Mouse (Mus musculus) small intestine, adult 10 weeks (tissue): ENCODE data around the gene Slc9a6. TPM values are rescaled to one million over a fixed set of nuclear protein-coding genes. Genes with fewer than 3 reads are reported as not detected.

ENCODE experiments used
- polyA plus RNA-seq: library from polyadenylated mRNA; stranded (reverse); fragments of 350-450 nt; fragmentation: Illumina TruSeq; extraction: RNeasy Lipid Tissue Mini Kit (QIAGEN cat#74804); gene quantifications from one replicate; pipeline ENCODE4 v1.2.3, GENCODE M21; 2014; ENCODE audit warnings: low replicate concordance

Gene Slc9a6
- 24.6 TPM for polyA plus RNA-seq

GRCm38 (mm10) chrX:56609623-56610317 lies at the start of gene Slc9a6:
TSS of gene Slc9a6 (plus strand) at chrX:56609757.

GRCm38 (mm10) chrX:56597887-56598640 lies 11.5 kb upstream of the Slc9a6 start, which contains the start of gene Mmgt1:
TSS of gene Mmgt1 (minus strand) at chrX:56598069.

Other genes with a start within 250 kb of the Slc9a6 start
- not detected for gene Smim10l2a, start 235.2 kb upstream of the Slc9a6 start, polyA plus RNA-seq
- not detected for gene Gm2174, start 161.8 kb upstream of the Slc9a6 start, polyA plus RNA-seq
- gene Ints6l, start 154.9 kb upstream of the Slc9a6 start, polyA plus RNA-seq, result 36.9 TPM
- not detected for gene Gm10477, start 85.0 kb upstream of the Slc9a6 start, polyA plus RNA-seq
- not detected for gene Gm648, start 60.2 kb upstream of the Slc9a6 start, polyA plus RNA-seq
- gene Mmgt1, start 11.7 kb upstream of the Slc9a6 start, polyA plus RNA-seq, result 82.1 TPM
- gene Fhl1, start 122.0 kb downstream of the Slc9a6 start, polyA plus RNA-seq, result 68.3 TPM
- 0.97 TPM for gene Map7d3, start 212.6 kb downstream of the Slc9a6 start, polyA plus RNA-seq